Mouse (Mus musculus) midbrain, embryonic 10.5 days (tissue): Measurements from ENCODE around the gene Rnf121. TPM values are rescaled to one million over a fixed set of nuclear protein-coding genes. Genes with fewer than 3 reads are reported as not detected.

Experiments used
- DNase-seq: peaks from one replicate; pipeline ENCODE4 v3.0.0-alpha.2; 2017; ENCODE audit warnings: low spot score
- H3K27ac ChIP-seq: fragments of 300-500 bp; sonication (generic); replicated peaks from 2 replicates; pipeline ENCODE4 v1.5.1; 2016; ENCODE audit warnings: mild to moderate bottlenecking
- H3K27me3 ChIP-seq: fragments of 300-500 bp; sonication (generic); 2 replicates; pipeline ENCODE4 v1.6.1; 2016; ENCODE audit warnings: low read depth, mild to moderate bottlenecking; ENCODE audit not compliant: poor library complexity, severe bottlenecking
- H3K36me3 ChIP-seq: fragments of 300-500 bp; sonication (generic); 2 replicates; pipeline ENCODE4 v1.6.1; 2016; ENCODE audit warnings: mild to moderate bottlenecking, moderate library complexity
- H3K4me1 ChIP-seq: fragments of 300-500 bp; sonication (generic); 2 replicates; pipeline ENCODE4 v1.6.1; 2016
- H3K4me3 ChIP-seq: fragments of 300-500 bp; sonication (generic); 2 replicates; pipeline ENCODE4 v1.5.1; 2016; ENCODE audit warnings: mild to moderate bottlenecking, moderate library complexity
- H3K9me3 ChIP-seq: fragments of 300-500 bp; sonication (generic); replicated peaks from 2 replicates; pipeline ENCODE4 v1.6.1; 2016; ENCODE audit warnings: mild to moderate bottlenecking
- WGBS: fragments of 180-500 bp; shearing (Covaris S2); methylation state at CpG from one replicate; pipeline ENCODE4 v1.1.7; 2016; 5-methylcytosine and 5-hydroxymethylcytosine counted together
- polyA plus RNA-seq: library from polyadenylated mRNA; unstranded; fragments of >200 nt; fragmentation: Nextera tagmentation; extraction: Ambion mirVana; gene quantifications from 2 replicates; pipeline ENCODE4 v1.2.1, GENCODE M21; 2016

Gene Rnf121
- 31.1 and 32.7 TPM in 2 replicates for polyA plus RNA-seq

DNA sequence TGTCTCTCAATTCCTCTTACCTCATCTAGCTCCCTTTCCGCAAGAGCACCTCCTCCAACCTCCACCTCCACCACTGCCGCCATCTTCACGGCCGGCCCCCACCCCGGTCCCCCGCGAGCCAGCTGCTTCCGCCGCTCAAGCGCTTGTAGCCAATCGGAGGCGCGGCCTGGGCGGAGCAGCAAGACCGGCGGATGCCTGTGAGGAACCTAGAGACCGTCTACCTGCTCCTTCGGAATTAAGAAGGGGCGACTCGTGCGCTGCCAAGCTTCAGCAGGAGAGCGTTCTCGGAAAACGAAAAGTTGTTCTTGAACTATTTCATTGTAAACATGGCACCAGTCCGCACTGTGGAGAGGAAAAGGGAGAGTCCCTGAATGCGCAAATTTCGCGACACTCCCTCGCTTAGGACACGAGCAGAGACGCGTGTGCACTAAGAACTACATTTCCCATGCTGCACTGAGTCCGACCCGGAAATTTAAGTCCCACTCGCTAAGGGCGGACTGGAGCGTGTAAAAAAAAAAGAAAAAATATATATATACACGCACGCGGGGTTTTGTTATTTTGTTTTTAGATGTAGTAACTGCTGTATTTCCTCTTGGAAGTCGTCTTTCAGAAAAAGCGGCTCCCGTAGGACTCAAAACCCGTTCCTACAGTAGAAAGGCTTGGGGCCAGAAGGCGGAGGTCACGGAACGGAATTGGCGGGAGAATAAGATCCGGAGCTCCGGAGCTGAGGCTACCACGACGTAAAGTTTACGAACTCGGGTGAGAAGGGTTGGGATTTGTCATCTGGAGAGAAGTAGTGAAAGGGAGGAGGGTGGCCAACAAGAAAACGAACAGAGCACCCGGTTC is at the start of gene Rnf121, which contains the start of the genes Xndc1 and Xntrpc:
Gene Rnf121 (minus strand): TSS at position 424 of the 846 bp plus-strand sequence.
Gene Xndc1 (plus strand): TSS at position 466 of the 846 bp plus-strand sequence.
Gene Xntrpc (plus strand): TSS at position 668 of the 846 bp plus-strand sequence.
- Histone ChIP-seq H3K27me3 (no peaks in the 10 kb centered on the region), H3K4me1 (peaks cover 23% of the 10 kb centered on the region), H3K9me3 (no peaks in the 10 kb centered on the region), H3K4me3 (peak within 1 kb of the TSS; percentile 84), H3K36me3 (peaks cover 46% of the 10 kb centered on the region), H3K27ac (peak within 1 kb of the TSS; percentile 93)
- peak; percentile 94 for DNase-seq
- WGBS: under 1% methylated on average over 56 of the region's 56 CpGs

- no peak for DNase-seq
- 87% methylated on average over 45 of the region's 45 CpGs for WGBS
- no peak overlapping the region for H3K27ac ChIP-seq
- no peak overlapping the region for H3K4me3 ChIP-seq
- H3K9me3 ChIP-seq: no peaks in the 10 kb centered on the region
- H3K27me3 ChIP-seq: no peaks in the 10 kb centered on the region
- peaks cover 5% of the 10 kb centered on the region for H3K36me3 ChIP-seq
- H3K4me1 ChIP-seq: no peaks in the 10 kb centered on the region; the same call in 1 of the 2 replicates
Observed at GRCm38 (mm10) chr7:102113151-102113729, 48.0 kb upstream of the Rnf121 start.

DNA sequence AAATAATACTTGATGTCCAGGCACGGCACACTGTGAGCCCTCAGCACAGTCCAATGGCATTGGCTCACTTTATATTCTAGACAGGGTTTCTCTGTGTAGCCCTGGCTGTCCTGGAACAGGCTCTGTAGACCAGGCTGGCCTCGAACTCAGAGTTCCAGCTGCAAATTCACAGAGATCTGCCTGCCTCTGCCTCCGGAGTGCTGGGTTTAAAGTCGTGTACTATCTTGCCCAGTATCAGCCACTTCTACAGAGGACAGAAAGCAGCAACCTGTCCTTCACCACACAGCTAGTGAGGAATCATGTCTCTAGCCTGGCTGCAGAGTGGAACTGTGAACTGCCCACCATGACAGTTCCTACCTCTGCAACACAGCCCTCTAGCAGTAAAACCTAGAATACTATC is 44.5 kb upstream of the Rnf121 start:
- 82% methylated on average over 4 of the region's 4 CpGs for WGBS
- Histone ChIP-seq H3K4me3 (no peak overlapping the region), H3K9me3 (no peaks in the 10 kb centered on the region), H3K27ac (no peak overlapping the region), H3K4me1 (peaks cover 9% of the 10 kb centered on the region), H3K36me3 (no peaks in the 10 kb centered on the region), H3K27me3 (0 out of 2 replicates have a peak, but pooled peaks cover 11% of the 10 kb centered on the region)
- no peak for DNase-seq

GRCm38 (mm10) chr7:102109171-102109570 is 43.9 kb upstream of the Rnf121 start, which contains the start of gene Art5:
Gene Art5, minus strand, starts transcription at chr7:102109489.
- peaks cover 9% of the 10 kb centered on the region for H3K4me1 ChIP-seq
- DNase-seq: no peak

DNA sequence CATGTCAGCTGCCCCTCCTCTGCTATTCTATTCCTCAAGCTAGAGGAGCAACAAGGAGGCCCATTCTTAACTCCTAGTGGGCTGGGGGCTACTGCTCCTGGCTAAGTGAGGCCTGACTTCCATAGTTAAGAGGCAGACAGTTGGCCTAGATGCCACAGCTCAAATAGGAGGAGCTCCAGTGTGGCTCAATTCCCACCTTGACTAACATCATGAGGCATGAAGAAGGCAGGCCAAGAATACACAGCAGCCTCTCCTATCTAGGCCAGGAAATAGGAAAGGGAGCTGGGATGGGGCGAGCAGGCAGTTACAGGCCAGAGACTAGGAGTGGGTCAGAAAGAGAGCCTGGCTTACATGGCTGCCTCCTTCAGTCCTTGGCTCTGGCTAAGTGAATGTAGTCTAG is 42.9 kb upstream of the Rnf121 start:
- Histone ChIP-seq H3K27ac (no peak overlapping the region), H3K27me3 (0 out of 2 replicates have a peak, but pooled peaks cover 11% of the 10 kb centered on the region), H3K4me3 (no peak overlapping the region), H3K36me3 (no peaks in the 10 kb centered on the region), H3K9me3 (no peaks in the 10 kb centered on the region), H3K4me1 (peaks cover 9% of the 10 kb centered on the region)
- DNase-seq: no peak
- 84% methylated on average over 1 of the region's 1 CpGs for WGBS

More at GRCm38 (mm10) chr7:102109171-102109570, 43.9 kb upstream of the Rnf121 start, which contains the start of gene Art5:
- Histone ChIP-seq H3K36me3 (no peaks in the 10 kb centered on the region), H3K4me3 (no peak within 1 kb of the TSS), H3K9me3 (no peaks in the 10 kb centered on the region), H3K27me3 (0 out of 2 replicates have a peak, but pooled peaks cover 11% of the 10 kb centered on the region), H3K27ac (no peak within 1 kb of the TSS)
- 84% methylated on average over 7 of the region's 7 CpGs for WGBS

- Histone ChIP-seq H3K27ac (peak overlapping the region; percentile 72), H3K9me3 (no peaks in the 10 kb centered on the region), H3K36me3 (no peaks in the 10 kb centered on the region), H3K4me1 (peaks cover 22% of the 10 kb centered on the region), H3K4me3 (peak overlapping the region; percentile 43), H3K27me3 (0 out of 2 replicates have a peak, but pooled peaks cover 16% of the 10 kb centered on the region)
- 19% methylated on average over 23 of the region's 23 CpGs for WGBS
- DNase-seq: peak; percentile 43
Observed at GRCm38 (mm10) chr7:102106700-102107141, 41.5 kb upstream of the Rnf121 start.

GRCm38 (mm10) chr7:102104126-102104525 is 38.9 kb upstream of the Rnf121 start:
- H3K27me3 ChIP-seq: peaks cover 22% of the 10 kb centered on the region
- peaks cover 47% of the 10 kb centered on the region for H3K4me1 ChIP-seq
- no peak overlapping the region for H3K27ac ChIP-seq
- H3K36me3 ChIP-seq: no peaks in the 10 kb centered on the region
- H3K9me3 ChIP-seq: no peaks in the 10 kb centered on the region
- H3K4me3 ChIP-seq: no peak overlapping the region
- DNase-seq: no peak
- WGBS: 77% methylated on average over 5 of the region's 5 CpGs

GRCm38 (mm10) chr7:102103555-102103954 is 38.3 kb upstream of the Rnf121 start:
- no peak overlapping the region for H3K27ac ChIP-seq
- WGBS: 85% methylated on average over 2 of the region's 2 CpGs
- no peak overlapping the region for H3K4me3 ChIP-seq
- peaks cover 28% of the 10 kb centered on the region for H3K27me3 ChIP-seq
- DNase-seq: no peak
- no peaks in the 10 kb centered on the region for H3K36me3 ChIP-seq
- no peaks in the 10 kb centered on the region for H3K9me3 ChIP-seq
- H3K4me1 ChIP-seq: peaks cover 49% of the 10 kb centered on the region

DNA sequence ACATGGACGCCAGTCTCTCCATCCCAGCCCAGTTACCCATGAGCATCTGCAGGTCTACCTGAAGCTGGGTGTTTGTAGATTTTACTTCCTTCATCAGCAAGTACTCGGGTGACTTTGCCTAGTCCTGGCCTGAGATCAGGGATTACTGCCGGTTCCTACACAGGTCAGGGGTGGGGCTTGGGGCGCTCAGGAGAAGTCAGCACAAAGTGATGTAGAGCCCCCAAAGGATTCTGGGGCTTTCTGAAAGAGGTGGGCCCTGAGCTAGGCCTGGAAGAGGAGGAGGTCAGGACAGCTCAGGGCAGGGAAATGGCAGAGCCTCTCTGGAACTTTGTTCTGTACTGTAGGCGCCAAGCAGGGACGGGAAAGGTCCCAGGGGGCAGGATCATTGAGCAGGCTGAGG is 37.4 kb upstream of the Rnf121 start:
- H3K27ac ChIP-seq: no peak overlapping the region
- DNase-seq: no peak

GRCm38 (mm10) chr7:102102241-102102640 is 37.0 kb upstream of the Rnf121 start:
- no peak overlapping the region for H3K4me3 ChIP-seq
- no peak for DNase-seq
- H3K9me3 ChIP-seq: no peaks in the 10 kb centered on the region
- H3K4me1 ChIP-seq: peaks cover 48% of the 10 kb centered on the region
- peaks cover 26% of the 10 kb centered on the region for H3K27me3 ChIP-seq
- 0 out of 2 replicates have a peak, but pooled peaks cover under 1% of the 10 kb centered on the region for H3K36me3 ChIP-seq
- WGBS: 47% methylated on average over 8 of the region's 8 CpGs
- H3K27ac ChIP-seq: no peak overlapping the region

More for the DNA sequence above, 37.4 kb upstream of the Rnf121 start:
- peaks cover 49% of the 10 kb centered on the region for H3K4me1 ChIP-seq
- H3K4me3 ChIP-seq: no peak overlapping the region
- H3K36me3 ChIP-seq: no peaks in the 10 kb centered on the region
- H3K27me3 ChIP-seq: peaks cover 29% of the 10 kb centered on the region
- 45% methylated on average over 6 of the region's 6 CpGs for WGBS
- H3K9me3 ChIP-seq: no peaks in the 10 kb centered on the region

GRCm38 (mm10) chr7:102101487-102101886 is 36.2 kb upstream of the Rnf121 start, which contains the start of gene Art1:
Gene Art1, plus strand, starts transcription at chr7:102101743.
- Histone ChIP-seq H3K36me3 (0 out of 2 replicates have a peak, but pooled peaks cover 4% of the 10 kb centered on the region), H3K4me1 (peaks cover 41% of the 10 kb centered on the region), H3K27me3 (peaks cover 23% of the 10 kb centered on the region), H3K9me3 (no peaks in the 10 kb centered on the region), H3K27ac (peak within 1 kb of the TSS; percentile 76), H3K4me3 (no peak within 1 kb of the TSS; the same call in 1 of the 2 replicates)
- no peak for DNase-seq
- WGBS: 48% methylated on average over 5 of the region's 5 CpGs

GRCm38 (mm10) chr7:102100868-102101267 is 35.6 kb upstream of the Rnf121 start:
- Histone ChIP-seq H3K27ac (peak overlapping the region; percentile 76), H3K4me1 (peaks cover 40% of the 10 kb centered on the region), H3K9me3 (no peaks in the 10 kb centered on the region), H3K36me3 (peaks cover 6% of the 10 kb centered on the region; the same call in 1 of the 2 replicates), H3K27me3 (peaks cover 21% of the 10 kb centered on the region), H3K4me3 (no peak overlapping the region)
- no peak for DNase-seq
- 61% methylated on average over 5 of the region's 5 CpGs for WGBS
